Mouse (Mus musculus) lung, embryonic 15.5 days (tissue): Measurements from ENCODE around the gene Gpm6b. TPM values are rescaled to one million over a fixed set of nuclear protein-coding genes. Genes with fewer than 3 reads are reported as not detected.

Source experiments
- ATAC-seq: fragments of 200-750 bp; cut with Nextera tagmentation; 2 replicates; pipeline ENCODE4 v1.8.0; 2017; ENCODE audit warnings: moderate number of reproducible peaks, borderline replicate concordance; ENCODE audit not compliant: low FRiP score, low TSS enrichment; ENCODE audit errors: extremely low read depth
- H3K27ac ChIP-seq: fragments of 300-500 bp; sonication (generic); 2 replicates; pipeline ENCODE4 v1.5.1; 2015; ENCODE audit warnings: moderate library complexity, mild to moderate bottlenecking, inconsistent platforms
- H3K27me3 ChIP-seq: fragments of 300-500 bp; sonication (generic); 2 replicates; pipeline ENCODE4 v1.6.1; 2015; ENCODE audit warnings: inconsistent platforms
- H3K36me3 ChIP-seq: fragments of 300-500 bp; sonication (generic); 2 replicates; pipeline ENCODE4 v1.6.1; 2015; ENCODE audit warnings: inconsistent platforms
- H3K4me1 ChIP-seq: fragments of 300-500 bp; sonication (generic); 2 replicates; pipeline ENCODE4 v1.6.1; 2015; ENCODE audit warnings: inconsistent platforms
- H3K4me2 ChIP-seq: fragments of 300-500 bp; sonication (generic); 2 replicates; pipeline ENCODE4 v1.6.1; 2015; ENCODE audit warnings: inconsistent platforms, mild to moderate bottlenecking, moderate library complexity
- H3K4me3 ChIP-seq: fragments of 300-500 bp; sonication (generic); 2 replicates; pipeline ENCODE4 v1.5.1; 2015; ENCODE audit warnings: mild to moderate bottlenecking, inconsistent platforms
- H3K9ac ChIP-seq: fragments of 300-500 bp; sonication (generic); 2 replicates; pipeline ENCODE4 v1.6.1; 2015; ENCODE audit warnings: inconsistent platforms
- H3K9me3 ChIP-seq: fragments of 300-500 bp; sonication (generic); 2 replicates; pipeline ENCODE4 v1.6.1; 2016; ENCODE audit warnings: inconsistent platforms
- WGBS: fragments of 180-500 bp; shearing (Covaris S2); methylation state at CpG from one replicate; pipeline ENCODE4 v1.1.7; 2015; 5-methylcytosine and 5-hydroxymethylcytosine counted together
- polyA plus RNA-seq: library from polyadenylated mRNA; unstranded; fragments of >200 nt; fragmentation: Nextera tagmentation; extraction: Ambion mirVana; gene quantifications from 2 replicates; pipeline ENCODE4 v1.2.1, GENCODE M21; 2015

The Gpm6b gene
- polyA plus RNA-seq, 1 experiment from 2014 or later = 44.7 TPM

- no peak for ATAC-seq
- no peaks in the 10 kb centered on the region for H3K4me1 ChIP-seq
- no peak overlapping the region for H3K27ac ChIP-seq
- no peak overlapping the region for H3K9ac ChIP-seq
- WGBS = 72% methylated on average over 7 of the region's 7 CpGs
- H3K36me3 ChIP-seq = no peaks in the 10 kb centered on the region
- no peaks in the 10 kb centered on the region; the same call in 1 of the 2 replicates for H3K27me3 ChIP-seq
- no peaks in the 10 kb centered on the region for H3K9me3 ChIP-seq
- H3K4me3 ChIP-seq = no peak overlapping the region
- H3K4me2 ChIP-seq = no peak overlapping the region
These were observed 68.9 kb downstream of the Gpm6b start for GRCm38 (mm10) chrX:166307437-166308222.

- H3K27ac ChIP-seq = no peak overlapping the region
- H3K36me3 ChIP-seq = no peaks in the 10 kb centered on the region
- no peak overlapping the region for H3K4me3 ChIP-seq
- WGBS = 38% methylated on average over 1 of the region's 1 CpGs
- ATAC-seq = no peak
- H3K9me3 ChIP-seq = no peaks in the 10 kb centered on the region
- no peaks in the 10 kb centered on the region for H3K4me1 ChIP-seq
- H3K27me3 ChIP-seq = no peaks in the 10 kb centered on the region; the same call in 1 of the 2 replicates
- no peak overlapping the region for H3K9ac ChIP-seq
- no peak overlapping the region for H3K4me2 ChIP-seq
These were observed 70.1 kb downstream of the Gpm6b start for GRCm38 (mm10) chrX:166308798-166309197.

- Histone ChIP-seq H3K4me1 (no peaks in the 10 kb centered on the region), H3K27ac (no peak overlapping the region), H3K4me2 (no peak overlapping the region), H3K36me3 (no peaks in the 10 kb centered on the region), H3K27me3 (no peaks in the 10 kb centered on the region), H3K9ac (no peak overlapping the region), H3K9me3 (no peaks in the 10 kb centered on the region), H3K4me3 (no peak overlapping the region)
- no peak for ATAC-seq
- 41% methylated on average over 1 of the region's 1 CpGs for WGBS
These were observed 76.5 kb downstream of the Gpm6b start for GRCm38 (mm10) chrX:166315251-166315650.

- WGBS = 52% methylated on average over 7 of the region's 7 CpGs
- ATAC-seq = no peak
- no peak overlapping the region for H3K4me2 ChIP-seq
- H3K36me3 ChIP-seq = no peaks in the 10 kb centered on the region
- no peaks in the 10 kb centered on the region for H3K9me3 ChIP-seq
- H3K4me3 ChIP-seq = no peak overlapping the region
- H3K27ac ChIP-seq = no peak overlapping the region
- H3K4me1 ChIP-seq = no peaks in the 10 kb centered on the region
- H3K9ac ChIP-seq = no peak overlapping the region
- H3K27me3 ChIP-seq = no peaks in the 10 kb centered on the region
These were observed 78.1 kb downstream of the Gpm6b start for GRCm38 (mm10) chrX:166316552-166317375.

- Histone ChIP-seq H3K4me1 (no peaks in the 10 kb centered on the region), H3K4me3 (no peak overlapping the region), H3K4me2 (no peak overlapping the region), H3K27me3 (no peaks in the 10 kb centered on the region), H3K9ac (no peak overlapping the region), H3K27ac (no peak overlapping the region), H3K9me3 (no peaks in the 10 kb centered on the region), H3K36me3 (no peaks in the 10 kb centered on the region)
- ATAC-seq = no peak
- WGBS = 85% methylated on average over 1 of the region's 1 CpGs
These were observed 78.6 kb downstream of the Gpm6b start for GRCm38 (mm10) chrX:166317376-166317679.

- no peak overlapping the region for H3K4me2 ChIP-seq
- H3K36me3 ChIP-seq = no peaks in the 10 kb centered on the region
- no peak overlapping the region for H3K27ac ChIP-seq
- no peaks in the 10 kb centered on the region for H3K27me3 ChIP-seq
- no peak overlapping the region for H3K9ac ChIP-seq
- ATAC-seq = no peak
- H3K4me3 ChIP-seq = no peak overlapping the region
- WGBS = 72% methylated on average over 3 of the region's 3 CpGs
- no peaks in the 10 kb centered on the region for H3K4me1 ChIP-seq
- H3K9me3 ChIP-seq = no peaks in the 10 kb centered on the region
These were observed 84.5 kb downstream of the Gpm6b start for GRCm38 (mm10) chrX:166323226-166323625.

- 76% methylated on average over 5 of the region's 5 CpGs for WGBS
- ATAC-seq = no peak
- Histone ChIP-seq H3K4me3 (no peak overlapping the region), H3K9me3 (no peaks in the 10 kb centered on the region), H3K9ac (no peak overlapping the region), H3K4me2 (no peak overlapping the region), H3K27ac (no peak overlapping the region), H3K36me3 (no peaks in the 10 kb centered on the region), H3K4me1 (0 out of 2 replicates have a peak, but pooled peaks cover 5% of the 10 kb centered on the region), H3K27me3 (no peaks in the 10 kb centered on the region)
These were observed 88.9 kb downstream of the Gpm6b start for GRCm38 (mm10) chrX:166327621-166328020.

- ATAC-seq = no peak
- Histone ChIP-seq H3K9ac (no peak overlapping the region), H3K27me3 (no peaks in the 10 kb centered on the region), H3K9me3 (no peaks in the 10 kb centered on the region), H3K4me3 (no peak overlapping the region), H3K36me3 (no peaks in the 10 kb centered on the region), H3K4me1 (0 out of 2 replicates have a peak, but pooled peaks cover 5% of the 10 kb centered on the region), H3K27ac (no peak overlapping the region), H3K4me2 (no peak overlapping the region)
- 50% methylated on average over 3 of the region's 3 CpGs for WGBS
These were observed 89.6 kb downstream of the Gpm6b start for GRCm38 (mm10) chrX:166328219-166328901.

GRCm38 (mm10) chrX:166328904-166329451 is 90.3 kb downstream of the Gpm6b start:
- Histone ChIP-seq H3K4me1 (0 out of 2 replicates have a peak, but pooled peaks cover 5% of the 10 kb centered on the region), H3K4me3 (no peak overlapping the region), H3K9me3 (no peaks in the 10 kb centered on the region), H3K27me3 (no peaks in the 10 kb centered on the region), H3K4me2 (peak overlapping the region; percentile 12; the same call in 1 of the 2 replicates), H3K36me3 (no peaks in the 10 kb centered on the region), H3K9ac (no peak overlapping the region), H3K27ac (no peak overlapping the region)
- peak; percentile 57; the same call in 1 of the 2 replicates for ATAC-seq
- WGBS = 25% methylated on average over 9 of the region's 9 CpGs

- no peaks in the 10 kb centered on the region for H3K9me3 ChIP-seq
- H3K36me3 ChIP-seq = no peaks in the 10 kb centered on the region
- no peak overlapping the region for H3K27ac ChIP-seq
- no peak for ATAC-seq
- H3K27me3 ChIP-seq = no peaks in the 10 kb centered on the region
- no peak overlapping the region for H3K9ac ChIP-seq
- H3K4me1 ChIP-seq = no peaks in the 10 kb centered on the region
- no peak overlapping the region for H3K4me3 ChIP-seq
- WGBS = 85% methylated on average over 6 of the region's 6 CpGs
- no peak overlapping the region for H3K4me2 ChIP-seq
These were observed 95.9 kb downstream of the Gpm6b start for GRCm38 (mm10) chrX:166334516-166335136.

- WGBS = 89% methylated on average over 5 of the region's 5 CpGs
- Histone ChIP-seq H3K4me1 (no peaks in the 10 kb centered on the region), H3K27me3 (no peaks in the 10 kb centered on the region), H3K27ac (no peak overlapping the region), H3K4me3 (no peak overlapping the region), H3K36me3 (no peaks in the 10 kb centered on the region), H3K4me2 (no peak overlapping the region), H3K9ac (no peak overlapping the region), H3K9me3 (no peaks in the 10 kb centered on the region)
- no peak for ATAC-seq
These were observed 99.6 kb downstream of the Gpm6b start for GRCm38 (mm10) chrX:166338353-166338752.
